Mouse (Mus musculus): ENCODE results near the gene Adcyap1.
A peak's percentile ranks its signal among the peaks of the same experiment; 100 is the strongest.

Adcyap1 gene

GRCm38 (mm10) chr17:93198717-93199116 lies at the start of gene Adcyap1:
TSS of gene Adcyap1 (plus strand) at chr17:93199017.
- no peak for DNase-seq

DNA sequence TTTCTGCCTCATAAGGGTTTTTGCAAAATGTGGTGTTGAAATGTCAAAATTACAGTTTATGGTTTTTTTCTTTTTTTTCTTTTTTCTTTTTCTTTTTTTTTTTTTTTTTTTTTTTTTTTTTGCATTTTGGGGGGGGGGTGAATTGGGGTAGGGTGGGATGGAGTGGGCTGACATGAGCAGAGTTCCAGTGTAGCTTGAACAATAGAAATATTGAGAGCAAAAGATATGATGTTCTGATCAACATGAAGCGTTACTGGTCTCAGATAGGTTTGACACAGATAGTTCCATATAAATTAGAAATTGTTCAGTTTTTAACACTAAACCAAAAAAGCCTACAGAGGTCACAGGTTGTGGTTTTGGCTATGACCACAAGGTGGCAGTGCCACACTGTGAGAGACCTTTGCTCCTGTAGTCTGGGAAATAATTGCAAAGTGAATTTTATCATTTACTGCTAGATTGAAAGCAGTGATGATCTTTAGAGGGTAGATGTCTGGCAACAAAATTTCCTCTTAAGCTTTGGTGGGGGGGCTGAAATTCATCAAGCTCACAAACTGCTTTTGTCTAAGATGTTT lies 40.5 kb upstream of the Adcyap1 start:
- peak; percentile 40 for DNase-seq

DNA sequence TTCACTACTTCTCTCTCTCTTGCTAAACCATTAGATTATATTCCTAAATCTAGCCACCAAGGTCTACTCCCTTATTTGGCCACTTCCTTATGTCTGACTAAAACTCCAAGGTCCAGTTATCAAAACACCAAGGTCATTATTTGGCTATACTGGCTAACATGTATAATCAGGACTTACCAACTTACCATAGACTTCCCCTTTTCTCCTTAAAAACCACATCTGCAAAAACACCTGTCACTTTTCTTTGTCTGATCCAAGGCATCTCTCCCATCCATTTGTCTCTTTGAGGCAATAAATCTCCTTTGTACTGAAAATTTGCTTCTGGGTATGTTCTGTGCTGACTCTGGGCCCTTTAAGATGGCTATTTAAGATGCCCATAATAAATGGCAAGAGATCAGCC lies 29.2 kb upstream of the Adcyap1 start:
- DNase-seq: no peak

GRCm38 (mm10) chr17:93196846-93197245 lies 2.0 kb upstream of the Adcyap1 start:
- DNase-seq: no peak

GRCm38 (mm10) chr17:93198213-93198612 lies 604 bp upstream of the Adcyap1 start:
- no peak for DNase-seq

- DNase-seq: no peak
Observed at GRCm38 (mm10) chr17:93199218-93199617, 401 bp downstream of the Adcyap1 start.

DNA sequence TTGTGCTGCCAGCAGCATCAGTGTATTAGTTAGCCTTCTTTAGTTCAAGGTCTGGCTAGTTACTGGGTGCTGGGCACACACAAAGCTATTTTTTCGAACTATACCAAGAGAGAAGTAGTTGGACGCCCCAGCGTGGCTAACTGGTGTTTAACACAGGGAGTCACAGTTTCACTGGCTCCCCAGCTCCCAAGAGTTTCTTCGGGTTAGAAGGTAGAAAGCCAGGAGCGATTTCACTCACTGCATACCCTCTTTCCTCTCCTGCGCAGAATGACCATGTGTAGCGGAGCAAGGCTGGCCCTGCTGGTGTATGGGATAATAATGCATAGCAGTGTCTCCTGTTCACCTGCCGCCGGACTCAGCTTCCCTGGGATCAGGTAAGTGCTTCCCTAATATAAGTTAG lies 930 bp downstream of the Adcyap1 start:
- no peak for DNase-seq

DNA sequence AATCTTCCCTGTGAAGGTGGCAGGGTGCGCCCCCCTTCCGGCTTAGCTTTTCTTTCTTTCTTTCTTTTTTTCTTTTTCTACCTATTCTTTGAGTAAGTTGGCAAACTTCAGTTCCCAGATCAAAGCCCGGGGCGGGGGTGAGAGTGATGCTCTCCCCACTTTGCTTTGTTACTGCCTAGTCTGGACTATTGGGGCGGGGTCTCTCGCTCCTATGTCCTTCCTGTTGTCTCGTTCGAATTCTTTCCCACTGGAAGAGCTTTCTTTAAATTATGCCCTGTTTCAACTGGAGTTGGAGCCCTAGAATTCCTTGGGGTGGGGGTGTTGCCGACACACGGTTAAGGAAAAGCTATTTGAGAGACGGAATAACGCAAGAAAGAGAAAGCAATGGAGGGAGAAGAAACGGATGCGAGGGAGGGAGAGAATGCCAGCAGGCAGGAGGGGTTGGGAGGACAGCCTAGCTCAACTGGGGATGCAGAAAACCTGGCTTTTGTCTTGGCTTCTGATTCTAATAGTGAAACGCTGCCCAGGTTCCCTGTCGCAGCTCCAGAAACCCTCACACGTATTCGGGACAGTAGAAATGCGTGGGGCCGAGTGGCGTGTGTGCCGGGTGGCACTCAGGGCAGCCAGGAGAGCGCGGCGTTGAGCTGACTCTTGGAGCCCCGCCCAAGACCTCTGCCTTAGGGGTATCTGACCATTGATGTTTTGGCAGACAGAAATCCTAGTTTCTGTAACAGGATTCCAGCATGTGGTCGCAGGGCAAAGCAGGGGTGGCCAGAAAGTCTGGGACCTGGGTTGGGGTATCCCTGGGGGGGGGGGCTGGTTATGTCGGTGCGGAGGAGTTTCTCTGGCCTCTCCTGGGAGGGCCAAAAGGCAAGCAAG lies 1.8 kb downstream of the Adcyap1 start:
- DNase-seq: no peak

DNA sequence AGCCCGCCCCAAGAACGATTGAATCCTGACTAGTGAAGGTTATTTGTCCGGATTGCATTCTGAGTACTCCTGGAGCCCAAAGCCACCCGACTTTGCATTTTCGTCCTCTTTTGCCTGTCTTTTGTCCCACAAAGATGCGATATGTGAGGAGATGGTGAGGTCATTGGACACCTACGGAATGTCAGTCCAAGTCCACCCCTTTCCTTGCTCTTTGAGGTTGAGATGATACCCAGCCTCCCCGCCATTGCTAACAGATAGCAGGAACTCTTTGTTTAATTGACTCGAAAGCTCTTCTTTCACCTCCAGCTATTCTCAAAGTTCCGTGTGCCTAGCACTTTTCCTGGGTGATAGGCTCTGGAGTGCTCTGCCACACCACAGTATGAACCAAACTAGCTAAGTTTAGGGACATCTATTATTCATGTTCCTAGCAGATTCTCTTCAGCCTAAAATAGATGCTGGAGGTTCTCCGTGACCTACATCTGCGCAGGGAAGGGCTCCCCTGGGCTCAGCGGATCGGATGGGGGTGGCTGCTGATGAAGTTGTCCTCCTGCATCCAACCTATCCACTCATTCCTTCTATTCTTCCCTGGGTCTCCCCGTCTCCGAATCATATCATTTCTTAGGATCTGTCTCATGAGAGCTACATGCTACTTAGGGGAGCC lies 2.6 kb downstream of the Adcyap1 start:
- DNase-seq: peak; percentile 38

- DNase-seq: peak; percentile 50
Observed at GRCm38 (mm10) chr17:93202165-93203075, 3.6 kb downstream of the Adcyap1 start.

DNA sequence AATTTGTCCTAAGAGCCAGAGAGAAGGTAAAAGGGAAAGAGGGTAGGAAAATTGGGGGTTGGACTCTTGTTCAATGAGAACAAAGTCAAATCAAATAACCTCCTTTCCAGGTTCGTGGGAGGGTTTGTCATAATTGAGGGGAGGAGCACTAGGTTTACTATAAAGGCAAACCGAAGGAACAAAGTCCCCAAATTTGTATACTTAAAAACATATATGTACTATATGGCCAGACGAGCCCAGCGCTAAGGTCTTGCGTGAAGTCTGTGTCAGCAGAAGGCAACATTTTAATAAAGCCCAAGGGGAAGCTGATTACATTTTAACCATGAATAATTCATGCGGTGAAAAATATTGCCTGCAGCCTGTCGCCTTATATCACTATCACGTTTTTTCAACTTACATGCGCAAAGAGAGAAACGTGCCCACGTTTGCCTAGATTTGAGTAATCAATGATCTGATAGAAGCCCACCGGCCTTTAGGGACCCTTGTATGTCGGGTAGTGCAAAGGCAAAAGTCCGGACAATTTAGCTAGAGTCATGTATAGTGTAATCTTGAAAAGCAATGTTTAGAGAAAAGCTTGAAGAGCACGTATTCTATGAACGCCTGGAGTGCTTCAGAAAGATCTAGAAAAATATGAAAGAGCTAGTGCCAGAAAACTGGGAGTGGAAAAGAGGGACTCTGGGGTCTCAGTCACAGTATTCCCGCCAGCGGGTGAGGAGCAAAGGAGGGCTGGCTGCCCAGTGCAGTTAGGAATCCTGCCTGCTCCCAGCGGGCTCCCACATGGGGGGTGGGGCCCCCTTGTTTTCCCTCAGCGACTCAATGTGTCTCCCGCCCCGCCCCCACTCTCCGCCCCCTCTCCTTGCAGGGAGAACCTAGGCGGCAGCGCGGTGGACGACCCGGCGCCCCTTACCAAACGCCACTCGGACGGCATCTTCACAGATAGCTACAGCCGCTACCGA lies 4.5 kb downstream of the Adcyap1 start:
- peak; percentile 35 for DNase-seq

GRCm38 (mm10) chr17:93217785-93218184 lies 19.0 kb downstream of the Adcyap1 start:
- no peak for DNase-seq

DNA sequence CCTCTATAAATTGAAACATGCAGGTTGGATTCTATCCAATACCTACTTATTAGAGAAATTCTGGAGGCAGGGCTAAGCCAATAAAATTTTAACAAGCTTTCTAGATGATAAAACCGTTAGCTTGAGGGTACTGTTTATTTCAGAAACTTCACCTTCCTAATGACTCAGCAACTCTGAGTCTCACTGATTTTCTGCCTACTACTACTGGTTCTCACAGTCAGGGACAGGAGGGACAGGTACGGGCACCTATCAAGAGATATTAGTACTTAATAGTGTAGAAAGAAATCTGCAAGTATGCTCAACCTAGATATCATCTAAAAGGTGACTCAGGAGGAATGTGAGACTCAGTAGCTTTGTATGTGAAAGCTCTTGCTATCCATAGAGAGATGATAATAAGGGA lies 19.8 kb downstream of the Adcyap1 start:
- DNase-seq: no peak

DNA sequence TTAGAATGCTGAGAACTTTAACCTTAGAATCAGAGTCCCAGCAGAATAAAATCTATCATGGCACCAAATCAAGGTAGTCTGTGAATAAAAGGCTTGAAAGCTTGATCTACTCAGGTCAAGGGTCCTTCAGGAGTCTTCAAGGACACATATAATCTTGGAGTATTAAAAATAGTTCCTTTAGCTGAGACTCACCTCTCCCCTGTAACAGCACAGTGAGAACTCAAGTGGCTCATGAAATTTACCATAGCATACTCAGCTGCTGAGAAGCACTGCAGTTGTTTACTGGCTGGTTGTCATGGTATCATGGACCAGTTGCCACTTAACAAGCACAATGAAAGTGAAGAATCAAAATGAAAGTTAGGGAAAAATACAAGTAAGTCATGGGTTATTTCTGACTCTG lies 38.5 kb downstream of the Adcyap1 start:
- no peak for DNase-seq

Measured in right cerebral cortex, postnatal 25 days (tissue).